Mouse (Mus musculus) splenic B cell, adult 2 months (primary cell): ENCODE results near the gene Insl5.
A peak's percentile ranks its signal among the peaks of the same experiment; 100 is the strongest.

Source experiments
- DNase-seq: peaks from one replicate; pipeline ENCODE4 v3.0.0-alpha.2; 2011; ENCODE audit warnings: low read depth, low spot score
- H3K27me3 ChIP-seq: 2 replicates; pipeline ENCODE4 v1.6.1; 2012; ENCODE audit warnings: mild to moderate bottlenecking, low read length, moderate library complexity, mixed read lengths; ENCODE audit not compliant: control insufficient read depth, poor library complexity, insufficient read depth, severe bottlenecking
- H3K36me3 ChIP-seq: 2 replicates; pipeline ENCODE4 v1.6.1; 2012; ENCODE audit warnings: mild to moderate bottlenecking, low read length, moderate library complexity, mixed read lengths; ENCODE audit not compliant: control insufficient read depth, poor library complexity, insufficient read depth, severe bottlenecking

Gene Insl5

GRCm38 (mm10) chr4:103006943-103007418, 19.7 kb downstream of the Insl5 start:
- no peaks in the 10 kb centered on the region for H3K27me3 ChIP-seq
- DNase-seq = no peak
- H3K36me3 ChIP-seq = no peaks in the 10 kb centered on the region

- no peaks in the 10 kb centered on the region for H3K27me3 ChIP-seq
- no peaks in the 10 kb centered on the region for H3K36me3 ChIP-seq
- no peak for DNase-seq
Observed at GRCm38 (mm10) chr4:103006266-103006665, 20.4 kb downstream of the Insl5 start.

- no peaks in the 10 kb centered on the region for H3K36me3 ChIP-seq
- H3K27me3 ChIP-seq = no peaks in the 10 kb centered on the region
- no peak for DNase-seq
Observed at GRCm38 (mm10) chr4:103005190-103005945, 21.3 kb downstream of the Insl5 start.

- Histone ChIP-seq H3K27me3 (no peaks in the 10 kb centered on the region), H3K36me3 (no peaks in the 10 kb centered on the region)
- DNase-seq = no peak
Observed at GRCm38 (mm10) chr4:103004681-103005080, 22.0 kb downstream of the Insl5 start.

- no peak for DNase-seq
- no peaks in the 10 kb centered on the region for H3K36me3 ChIP-seq
- no peaks in the 10 kb centered on the region; the same call in 1 of the 2 replicates for H3K27me3 ChIP-seq
Observed at GRCm38 (mm10) chr4:102991685-102992084, 35.0 kb downstream of the Insl5 start.

GRCm38 (mm10) chr4:102990595-102991340, 35.9 kb downstream of the Insl5 start:
- no peak for DNase-seq
- no peaks in the 10 kb centered on the region; the same call in 1 of the 2 replicates for H3K27me3 ChIP-seq
- no peaks in the 10 kb centered on the region for H3K36me3 ChIP-seq

GRCm38 (mm10) chr4:102990016-102990415, 36.6 kb downstream of the Insl5 start:
- Histone ChIP-seq H3K27me3 (no peaks in the 10 kb centered on the region; the same call in 1 of the 2 replicates), H3K36me3 (no peaks in the 10 kb centered on the region)
- no peak for DNase-seq

DNA sequence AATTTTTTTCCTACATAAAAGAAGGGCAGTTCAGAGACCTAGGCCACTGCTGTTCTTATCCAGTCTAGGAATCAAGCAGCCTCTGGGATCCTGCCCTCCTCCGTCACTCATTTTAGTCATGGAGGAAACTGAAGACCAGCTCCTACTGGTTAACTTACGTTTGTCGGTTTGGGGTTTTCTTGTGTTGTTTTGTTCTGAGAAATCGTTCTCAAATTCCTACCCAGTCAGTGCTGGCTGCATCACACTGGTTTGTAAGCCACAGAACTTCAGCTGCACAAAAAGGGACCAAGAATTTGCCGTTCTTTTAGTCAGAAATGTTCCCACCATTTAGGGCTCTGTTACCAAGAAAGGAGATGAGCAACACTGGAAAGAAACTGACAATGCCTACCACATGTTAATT, 37.3 kb downstream of the Insl5 start:
- Histone ChIP-seq H3K36me3 (no peaks in the 10 kb centered on the region), H3K27me3 (no peaks in the 10 kb centered on the region; the same call in 1 of the 2 replicates)
- DNase-seq = no peak

DNA sequence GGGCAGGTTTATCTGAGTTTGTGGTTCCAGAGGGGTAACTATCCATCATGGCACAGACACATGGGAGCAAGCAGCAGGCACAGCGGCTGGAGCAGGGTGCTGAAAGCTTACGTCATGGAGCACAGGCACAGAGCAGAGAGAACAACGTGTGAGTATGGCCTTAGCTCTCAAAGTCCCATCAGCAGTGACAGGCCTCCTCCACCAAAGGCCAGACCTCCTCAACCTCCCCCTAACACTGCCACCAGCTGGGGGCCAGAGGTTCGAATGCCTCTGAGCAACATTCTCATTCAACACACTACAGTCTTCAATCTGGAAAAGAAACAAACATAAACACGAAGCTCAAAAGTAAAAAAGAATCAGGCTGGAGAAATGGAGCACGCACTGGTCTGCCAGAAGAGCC, 38.1 kb downstream of the Insl5 start:
- Histone ChIP-seq H3K36me3 (no peaks in the 10 kb centered on the region), H3K27me3 (no peaks in the 10 kb centered on the region; the same call in 1 of the 2 replicates)
- no peak for DNase-seq

DNA sequence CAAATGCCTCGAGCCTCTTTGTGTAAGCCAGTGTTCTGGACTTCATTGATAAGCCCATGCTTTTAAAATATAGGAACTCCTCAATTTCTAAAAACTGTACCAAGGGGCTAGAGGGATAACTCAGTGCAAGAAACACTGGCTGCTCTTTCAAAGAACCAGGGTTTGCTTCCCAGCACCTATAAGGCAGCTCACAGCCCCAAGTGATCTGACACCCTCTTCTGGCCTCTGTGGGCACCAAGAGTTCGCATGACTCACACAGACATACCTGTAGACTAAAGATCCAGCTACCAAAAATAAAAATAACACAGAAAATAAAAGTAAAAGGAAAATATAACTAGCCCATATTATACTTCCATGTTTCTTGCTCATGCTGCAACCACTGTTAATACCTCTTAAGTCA, 38.9 kb downstream of the Insl5 start:
- no peak for DNase-seq
- Histone ChIP-seq H3K27me3 (no peaks in the 10 kb centered on the region), H3K36me3 (no peaks in the 10 kb centered on the region)

- no peak for DNase-seq
- Histone ChIP-seq H3K36me3 (no peaks in the 10 kb centered on the region), H3K27me3 (no peaks in the 10 kb centered on the region)
Observed at GRCm38 (mm10) chr4:102987325-102987724, 39.3 kb downstream of the Insl5 start.

DNA sequence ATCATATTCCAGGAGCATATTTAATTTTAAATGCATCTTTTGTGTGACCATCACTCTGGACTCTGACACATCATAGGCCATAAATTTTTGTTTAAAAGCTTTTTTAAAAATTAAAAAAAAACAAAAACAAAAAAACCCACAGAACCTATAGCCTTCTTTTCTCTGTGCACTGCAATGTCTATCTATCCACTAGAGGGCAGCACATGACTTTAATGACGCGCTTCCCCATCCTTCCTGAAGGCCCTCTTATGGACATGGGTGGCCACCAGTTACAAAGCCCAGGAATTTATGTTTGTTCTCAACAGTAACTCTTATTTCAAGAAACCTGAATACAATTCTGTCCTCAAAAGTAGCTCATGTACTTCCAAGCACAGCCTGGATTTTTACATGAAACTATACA, 39.7 kb downstream of the Insl5 start:
- Histone ChIP-seq H3K27me3 (no peaks in the 10 kb centered on the region), H3K36me3 (no peaks in the 10 kb centered on the region)
- DNase-seq = peak; percentile 79

- H3K27me3 ChIP-seq = no peaks in the 10 kb centered on the region
- DNase-seq = peak; percentile 29
Observed at GRCm38 (mm10) chr4:102986173-102986572, 40.5 kb downstream of the Insl5 start.

GRCm38 (mm10) chr4:102981709-102982108, 44.9 kb downstream of the Insl5 start:
- DNase-seq = no peak
- no peaks in the 10 kb centered on the region for H3K27me3 ChIP-seq
- no peaks in the 10 kb centered on the region for H3K36me3 ChIP-seq

More at GRCm38 (mm10) chr4:102986173-102986572, 40.5 kb downstream of the Insl5 start:
- no peaks in the 10 kb centered on the region for H3K36me3 ChIP-seq

GRCm38 (mm10) chr4:102979385-102979784, 47.3 kb downstream of the Insl5 start:
- H3K36me3 ChIP-seq = no peaks in the 10 kb centered on the region
- H3K27me3 ChIP-seq = no peaks in the 10 kb centered on the region
- DNase-seq = peak; percentile 22
